Mouse (Mus musculus) adrenal gland, postnatal 36 days (tissue): ENCODE measurements at regions not wholly inside any gene's neighbourhood (a gene's known extent, or its start where the extent isn't known, plus 50 kb on each side); places are given as distances from the start of the nearest gene placed in this dataset.

ENCODE experiments used
- DNase-seq, 2 experiments: peaks; one replicate each; pipeline ENCODE4 v3.0.0; 2021; ENCODE audit warnings: mixed read lengths in 1 of 2

- DNase-seq, result no peak
Observed at GRCm38 (mm10) chr16:28109771-28110170, 643.1 kb downstream of the Fgf12 start.
